Mouse (Mus musculus) lung, embryonic 14.5 days (tissue): ENCODE data around the gene Clasp1. TPM values are rescaled to one million over a fixed set of nuclear protein-coding genes. Genes with fewer than 3 reads are reported as not detected.
A peak's percentile ranks its signal among the peaks of the same experiment; 100 is the strongest.

Experiments
- ATAC-seq: fragments of 200-750 bp; cut with Nextera tagmentation; 2 replicates; pipeline ENCODE4 v1.8.0; 2017; ENCODE audit warnings: mild to moderate bottlenecking, moderate TSS enrichment, moderate library complexity; ENCODE audit not compliant: insufficient read depth
- DNase-seq: peaks from one replicate; pipeline ENCODE4 v3.0.0-alpha.2; 2015
- H3K27ac ChIP-seq: fragments of 300-500 bp; sonication (generic); 2 replicates; pipeline ENCODE4 v1.5.1; 2014; ENCODE audit warnings: low read depth, mild to moderate bottlenecking, moderate library complexity
- H3K27me3 ChIP-seq: fragments of 300-500 bp; sonication (generic); 2 replicates; pipeline ENCODE4 v1.6.1; 2014; ENCODE audit warnings: low read length, control low read depth; ENCODE audit not compliant: insufficient read depth
- H3K36me3 ChIP-seq: fragments of 300-500 bp; sonication (generic); 2 replicates; pipeline ENCODE4 v1.6.1; 2014; ENCODE audit warnings: control low read depth; ENCODE audit not compliant: insufficient read depth
- H3K4me1 ChIP-seq: fragments of 300-500 bp; sonication (generic); 2 replicates; pipeline ENCODE4 v1.6.1; 2014; ENCODE audit warnings: antibody characterized with exemption, control low read depth; ENCODE audit not compliant: insufficient read depth
- H3K4me2 ChIP-seq: fragments of 300-500 bp; sonication (generic); 2 replicates; pipeline ENCODE4 v1.6.1; 2014; ENCODE audit warnings: mild to moderate bottlenecking
- H3K4me3 ChIP-seq: fragments of 300-500 bp; sonication (generic); 2 replicates; pipeline ENCODE4 v1.5.1; 2014; ENCODE audit warnings: low read depth, low read length
- H3K9ac ChIP-seq: fragments of 300-500 bp; sonication (generic); 2 replicates; pipeline ENCODE4 v1.6.1; 2014
- H3K9me3 ChIP-seq: fragments of 300-500 bp; sonication (generic); 2 replicates; pipeline ENCODE4 v1.6.1; 2016; ENCODE audit warnings: low read depth, low read length, control low read depth
- CTCF ChIP-seq: IDR thresholded peaks from 2 replicates; pipeline ENCODE4 v1.5.1; 2016; ENCODE audit warnings: antibody characterized with exemption, low read depth
- WGBS: fragments of 180-500 bp; shearing (Covaris S2); extraction: QIAGEN DNeasy Blood & Tissue Kit; methylation state at CpG from one replicate; pipeline ENCODE4 v1.1.7; 2014; 5-methylcytosine and 5-hydroxymethylcytosine counted together
- polyA plus RNA-seq: library from polyadenylated mRNA; unstranded; fragments of >200 nt; fragmentation: Nextera tagmentation; extraction: Ambion mirVana; gene quantifications from 2 replicates; pipeline ENCODE4 v1.2.1, GENCODE M21; 2014

Gene Clasp1
- polyA plus RNA-seq, 1 experiment from 2014 or later = 60.7 TPM

DNA sequence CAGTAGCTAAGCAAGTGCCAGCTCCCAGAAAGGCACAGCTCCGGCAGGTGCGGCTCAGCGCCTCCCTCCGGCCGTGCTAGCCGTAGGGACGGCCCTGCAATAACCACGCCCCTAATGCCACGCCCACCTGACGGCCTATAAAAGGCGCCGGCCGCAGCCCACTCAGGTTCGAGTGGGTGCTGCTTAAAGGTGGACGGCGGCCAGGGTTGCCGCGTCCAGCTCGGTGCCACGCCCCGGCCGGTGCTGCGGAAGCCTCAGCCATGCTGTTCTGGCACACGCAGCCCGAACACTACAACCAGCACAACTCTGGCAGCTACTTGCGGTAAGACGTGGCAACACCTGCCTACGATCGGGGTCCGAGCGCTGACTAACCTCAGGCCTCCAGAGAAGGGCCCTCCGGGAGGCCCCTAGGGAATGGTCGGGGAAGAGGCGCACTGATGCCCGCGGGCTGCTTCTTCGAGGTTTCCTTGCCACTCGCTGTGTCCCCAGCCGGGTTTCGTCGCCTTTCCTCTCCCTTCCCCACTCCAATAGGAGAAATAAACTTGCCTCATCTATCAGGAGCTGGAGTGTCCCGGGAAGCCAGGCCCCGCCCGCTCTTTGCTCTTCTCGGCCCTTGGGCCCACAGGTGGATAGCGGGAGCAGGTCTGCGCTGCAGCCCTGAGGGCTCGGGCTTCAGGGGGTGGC, 239.1 kb downstream of the Clasp1 start, which contains the start of gene Tfcp2l1:
Gene Tfcp2l1, plus strand, starts transcription at position 165 of the 684 bp plus-strand sequence.
- Histone ChIP-seq H3K36me3 (no peaks in the 10 kb centered on the region), H3K27ac (no peak within 1 kb of the TSS), H3K4me2 (peak within 1 kb of the TSS; percentile 77), H3K27me3 (peaks cover 16% of the 10 kb centered on the region), H3K4me1 (no peaks in the 10 kb centered on the region), H3K9ac (peak within 1 kb of the TSS; percentile 34; the same call in 1 of the 2 replicates), H3K4me3 (peak within 1 kb of the TSS; percentile 46), H3K9me3 (no peaks in the 10 kb centered on the region)
- TF ChIP-seq CTCF = peak; percentile 28
- DNase-seq (peak; percentile 84), ATAC-seq (peak; percentile 84)
- WGBS = under 1% methylated on average over 48 of the region's 48 CpGs

DNA sequence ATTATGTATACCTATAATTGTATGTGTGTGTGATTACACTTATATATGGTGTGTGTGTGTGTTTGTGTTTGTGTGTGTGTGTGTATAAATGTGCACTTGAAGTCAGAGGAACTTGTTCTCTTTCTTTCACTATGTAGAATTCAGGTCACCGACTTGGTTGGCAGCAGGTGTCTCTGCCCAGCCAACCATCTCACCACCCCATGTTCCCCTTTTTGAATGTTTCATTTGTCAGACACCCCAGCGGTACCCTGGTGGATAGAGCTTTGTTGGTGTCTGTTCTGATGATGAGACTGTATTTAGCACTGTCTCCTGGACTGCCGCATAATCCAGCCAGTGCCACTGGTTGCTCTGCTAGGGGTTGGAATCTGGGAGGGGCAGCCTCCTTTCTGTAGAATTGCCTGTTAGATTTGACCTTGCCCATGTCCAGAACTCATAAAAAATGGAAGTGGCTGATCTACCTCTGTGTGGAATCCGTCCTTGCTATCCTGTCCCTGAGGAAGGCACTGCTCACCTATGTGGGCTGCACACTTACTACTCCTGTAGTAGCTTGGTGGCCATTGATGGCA, 244.6 kb downstream of the Clasp1 start:
- Histone ChIP-seq H3K9ac (no peak overlapping the region), H3K9me3 (no peaks in the 10 kb centered on the region), H3K4me3 (no peak overlapping the region), H3K4me1 (no peaks in the 10 kb centered on the region), H3K27me3 (peaks cover 2% of the 10 kb centered on the region; the same call in 1 of the 2 replicates), H3K4me2 (no peak overlapping the region), H3K36me3 (no peaks in the 10 kb centered on the region), H3K27ac (no peak overlapping the region)
- ATAC-seq (no peak), DNase-seq (no peak)
- 81% methylated on average over 4 of the region's 4 CpGs for WGBS
- no peak for TF ChIP-seq CTCF

DNA sequence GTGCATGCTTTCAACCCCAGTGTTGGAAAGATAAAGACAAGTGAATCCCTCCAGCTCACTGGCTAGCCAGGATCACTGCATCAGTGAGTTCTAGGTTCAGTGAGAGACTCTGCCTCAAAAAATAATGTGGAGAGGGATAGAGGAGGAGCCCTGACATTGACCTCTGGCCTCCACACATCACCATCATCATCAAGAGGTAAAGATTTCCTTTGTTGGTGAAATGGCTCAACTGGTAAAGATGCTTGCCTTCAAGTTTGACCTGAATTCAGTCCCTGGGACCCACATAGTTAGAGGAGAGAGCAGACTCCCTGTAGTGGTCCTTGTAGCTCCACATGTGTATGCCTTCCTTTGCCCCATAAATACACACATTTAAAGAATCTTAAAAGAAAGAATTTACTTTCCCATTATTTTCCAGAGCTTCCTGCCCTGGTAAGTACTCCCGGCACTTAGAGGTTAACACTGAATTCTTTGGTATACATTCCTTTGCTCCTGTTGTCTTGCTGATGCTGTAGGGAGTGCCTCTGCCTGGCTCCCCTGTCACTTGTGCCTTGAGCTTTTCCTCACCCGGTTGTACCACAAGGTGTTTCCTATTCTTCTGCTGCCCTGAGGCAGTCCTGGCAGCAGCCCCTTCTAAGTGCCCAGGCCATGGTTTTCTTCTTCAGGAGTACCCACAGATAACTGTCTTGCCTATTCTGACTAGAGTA, 253.6 kb downstream of the Clasp1 start:
- WGBS = 59% methylated on average over 2 of the region's 2 CpGs
- Histone ChIP-seq H3K4me1 (no peaks in the 10 kb centered on the region), H3K9me3 (no peaks in the 10 kb centered on the region), H3K36me3 (no peaks in the 10 kb centered on the region), H3K9ac (no peak overlapping the region), H3K4me2 (no peak overlapping the region), H3K27ac (no peak overlapping the region), H3K4me3 (no peak overlapping the region), H3K27me3 (no peaks in the 10 kb centered on the region)
- DNase-seq = no peak
- ATAC-seq = no peak
- TF ChIP-seq CTCF = no peak

DNA sequence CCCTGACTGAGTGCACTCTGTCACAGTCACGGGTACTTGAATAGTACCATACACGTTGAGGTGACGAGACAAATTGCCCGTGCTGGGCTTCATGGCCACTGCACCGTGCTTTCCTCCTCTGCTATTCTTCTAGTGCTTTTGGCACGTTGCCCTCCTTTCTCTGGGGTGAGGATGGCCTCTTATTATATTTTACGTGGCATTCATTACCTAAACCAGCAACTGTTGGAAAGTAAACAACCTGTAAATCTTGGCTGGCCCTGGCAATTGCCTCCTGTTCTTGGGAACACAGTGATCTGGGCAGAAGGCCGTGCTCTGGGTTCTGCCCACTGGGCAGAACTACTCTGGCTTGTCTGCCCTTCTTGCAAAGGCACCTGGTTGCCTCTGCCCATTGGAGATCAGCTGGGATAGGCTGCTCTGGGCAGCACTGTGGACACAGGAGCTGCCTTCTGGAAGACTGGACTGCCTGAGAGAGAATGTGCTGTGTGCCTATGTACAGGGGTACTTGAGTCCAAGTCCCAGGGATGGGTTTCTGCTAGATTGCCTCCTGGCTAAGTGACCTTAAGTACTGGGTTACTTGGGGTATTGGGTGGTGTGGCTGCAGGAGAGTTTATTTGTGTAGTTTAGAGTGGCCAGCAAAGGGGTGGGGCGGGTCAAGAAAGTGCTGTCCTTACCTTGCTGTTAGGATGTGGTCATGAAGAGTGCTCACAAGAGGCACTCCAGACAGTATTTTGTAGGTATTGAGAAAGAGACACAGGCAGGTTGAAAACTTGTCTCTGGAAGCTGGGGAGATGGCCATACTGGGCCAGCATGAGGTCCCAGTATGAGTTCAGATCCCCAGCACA, 254.5 kb downstream of the Clasp1 start:
- WGBS = 46% methylated on average over 9 of the region's 9 CpGs
- peak; percentile 20 for DNase-seq

DNA sequence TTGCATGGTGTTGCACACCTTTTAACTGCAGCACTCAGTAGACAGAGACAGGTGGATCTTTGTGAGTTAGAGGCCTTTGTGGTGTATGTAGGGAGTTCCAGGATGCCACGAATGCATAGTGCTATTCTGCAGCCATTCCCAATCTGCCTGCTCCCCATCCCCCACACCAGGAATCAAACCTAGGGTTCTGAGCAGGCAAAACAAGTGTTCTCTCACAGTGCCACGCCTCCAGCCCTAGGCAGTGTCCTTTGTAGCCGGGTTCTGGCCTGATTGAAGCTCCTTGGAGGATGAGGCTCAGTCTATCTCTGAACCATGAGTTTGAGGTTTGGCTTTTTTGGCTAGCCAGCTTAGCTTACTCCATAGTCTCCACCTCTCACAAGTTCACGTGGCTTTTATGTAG, 256.8 kb downstream of the Clasp1 start:
- Histone ChIP-seq H3K9me3 (no peaks in the 10 kb centered on the region), H3K4me2 (no peak overlapping the region), H3K4me3 (no peak overlapping the region), H3K9ac (no peak overlapping the region), H3K36me3 (no peaks in the 10 kb centered on the region), H3K4me1 (0 out of 2 replicates have a peak, but pooled peaks cover 5% of the 10 kb centered on the region), H3K27me3 (no peaks in the 10 kb centered on the region), H3K27ac (no peak overlapping the region)
- no peak for TF ChIP-seq CTCF
- DNase-seq (no peak), ATAC-seq (no peak)
- WGBS = 49% methylated on average over 4 of the region's 4 CpGs

More for the DNA sequence above, 254.5 kb downstream of the Clasp1 start:
- ATAC-seq = no peak
- no peak overlapping the region for H3K4me2 ChIP-seq
- H3K4me3 ChIP-seq = no peak overlapping the region
- no peaks in the 10 kb centered on the region for H3K9me3 ChIP-seq
- no peaks in the 10 kb centered on the region for H3K36me3 ChIP-seq
- H3K27me3 ChIP-seq = no peaks in the 10 kb centered on the region
- H3K4me1 ChIP-seq = no peaks in the 10 kb centered on the region
- H3K27ac ChIP-seq = no peak overlapping the region
- no peak for TF ChIP-seq CTCF
- no peak overlapping the region for H3K9ac ChIP-seq

DNA sequence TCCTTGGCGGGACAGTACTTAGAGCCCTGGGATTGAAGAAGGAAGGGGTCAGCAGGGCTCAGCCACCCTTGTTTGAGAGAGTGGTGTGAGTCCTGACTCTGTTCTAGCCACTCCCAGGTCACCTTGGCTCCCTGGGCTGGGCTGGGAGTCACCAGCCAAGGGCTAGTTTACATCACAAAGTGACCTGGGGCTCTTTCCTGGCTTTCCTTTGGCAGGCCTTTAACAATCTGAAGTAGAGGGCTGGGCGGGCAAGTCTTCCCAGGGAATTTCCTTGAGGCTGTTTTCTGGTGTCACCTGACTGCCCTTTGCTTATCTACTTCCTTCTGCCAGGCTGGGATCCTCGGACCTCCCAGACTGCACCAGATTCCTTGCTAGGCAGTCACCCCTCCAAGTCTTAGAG, 259.2 kb downstream of the Clasp1 start:
- Histone ChIP-seq H3K4me1 (0 out of 2 replicates have a peak, but pooled peaks cover 8% of the 10 kb centered on the region), H3K4me3 (no peak overlapping the region), H3K4me2 (no peak overlapping the region), H3K27me3 (no peaks in the 10 kb centered on the region), H3K9ac (no peak overlapping the region), H3K27ac (no peak overlapping the region), H3K9me3 (no peaks in the 10 kb centered on the region), H3K36me3 (no peaks in the 10 kb centered on the region)
- no peak for TF ChIP-seq CTCF
- no peak for DNase-seq
- 21% methylated on average over 3 of the region's 3 CpGs for WGBS
- no peak for ATAC-seq
